Mouse (Mus musculus): ENCODE results near the gene Itk. TPM values are rescaled to one million over a fixed set of nuclear protein-coding genes. Genes with fewer than 3 reads are reported as not detected.

Itk gene
- polyA plus RNA-seq, 1 experiment from 2014 or later: 0.30 TPM

- Histone ChIP-seq H3K4me2 (ENCODE audit: low read length) (no peak overlapping the region), H3K9ac (ENCODE audit: low read length) (no peak overlapping the region), H3K4me1 (replicated peaks; ENCODE audit: control insufficient read depth, insufficient read depth, low read length) (no peaks in the 10 kb centered on the region), H3K27me3 (replicated peaks; ENCODE audit: control insufficient read depth, insufficient read depth, low read length) (no peaks in the 10 kb centered on the region), H3K36me3 (ENCODE audit: control insufficient read depth, insufficient read depth, low read length) (no peaks in the 10 kb centered on the region), H3K9me3 (ENCODE audit: control insufficient read depth, low read length) (no peaks in the 10 kb centered on the region), H3K27ac (ENCODE audit: low read depth) (no peak overlapping the region), H3K4me3 (ENCODE audit: low read depth, low read length) (no peak overlapping the region)
- DNase-seq (ENCODE audit: low spot score) (no peak), ATAC-seq (replicated peaks; ENCODE audit: low FRiP score, low TSS enrichment, low read depth) (no peak)
- 74% methylated on average over 8 of the region's 8 CpGs for WGBS
These were observed 16.9 kb downstream of the Itk start for GRCm38 (mm10) chr11:46372331-46372953.

- Histone ChIP-seq H3K27me3 (replicated peaks; ENCODE audit: control insufficient read depth, insufficient read depth, low read length) (no peaks in the 10 kb centered on the region), H3K4me2 (ENCODE audit: low read length) (no peak overlapping the region), H3K9me3 (ENCODE audit: control insufficient read depth, low read length) (no peaks in the 10 kb centered on the region), H3K4me3 (ENCODE audit: low read depth, low read length) (no peak overlapping the region), H3K36me3 (ENCODE audit: control insufficient read depth, insufficient read depth, low read length) (no peaks in the 10 kb centered on the region), H3K27ac (ENCODE audit: low read depth) (no peak overlapping the region), H3K9ac (ENCODE audit: low read length) (no peak overlapping the region), H3K4me1 (replicated peaks; ENCODE audit: control insufficient read depth, insufficient read depth, low read length) (no peaks in the 10 kb centered on the region)
- WGBS: 88% methylated on average over 8 of the region's 8 CpGs
- ATAC-seq (replicated peaks; ENCODE audit: low FRiP score, low TSS enrichment, low read depth) (no peak), DNase-seq (ENCODE audit: low spot score) (no peak)
These were observed 18.1 kb downstream of the Itk start for GRCm38 (mm10) chr11:46371250-46371649.

GRCm38 (mm10) chr11:46370457-46370856 is 18.9 kb downstream of the Itk start:
- Histone ChIP-seq H3K9ac (ENCODE audit: low read length) (no peak overlapping the region), H3K27ac (ENCODE audit: low read depth) (no peak overlapping the region), H3K4me2 (ENCODE audit: low read length) (no peak overlapping the region), H3K9me3 (ENCODE audit: control insufficient read depth, low read length) (no peaks in the 10 kb centered on the region), H3K4me3 (ENCODE audit: low read depth, low read length) (no peak overlapping the region), H3K4me1 (replicated peaks; ENCODE audit: control insufficient read depth, insufficient read depth, low read length) (no peaks in the 10 kb centered on the region), H3K36me3 (ENCODE audit: control insufficient read depth, insufficient read depth, low read length) (no peaks in the 10 kb centered on the region), H3K27me3 (replicated peaks; ENCODE audit: control insufficient read depth, insufficient read depth, low read length) (no peaks in the 10 kb centered on the region)
- ATAC-seq (replicated peaks; ENCODE audit: low FRiP score, low TSS enrichment, low read depth) (no peak), DNase-seq (ENCODE audit: low spot score) (no peak)
- WGBS: 90% methylated on average over 4 of the region's 4 CpGs

- H3K4me1 ChIP-seq (replicated peaks; ENCODE audit: control insufficient read depth, insufficient read depth, low read length): 0 out of 2 replicates have a peak, but pooled peaks cover 2% of the 10 kb centered on the region
- ATAC-seq (replicated peaks; ENCODE audit: low FRiP score, low TSS enrichment, low read depth) (no peak), DNase-seq (ENCODE audit: low spot score) (no peak)
- no peaks in the 10 kb centered on the region for H3K27me3 ChIP-seq (replicated peaks; ENCODE audit: control insufficient read depth, insufficient read depth, low read length)
- H3K36me3 ChIP-seq (ENCODE audit: control insufficient read depth, insufficient read depth, low read length): no peaks in the 10 kb centered on the region
- H3K4me3 ChIP-seq (ENCODE audit: low read depth, low read length): no peak overlapping the region
- no peak overlapping the region for H3K9ac ChIP-seq (ENCODE audit: low read length)
- WGBS: 54% methylated on average over 3 of the region's 3 CpGs
- H3K4me2 ChIP-seq (ENCODE audit: low read length): no peak overlapping the region
- no peak overlapping the region for H3K27ac ChIP-seq (ENCODE audit: low read depth)
- H3K9me3 ChIP-seq (ENCODE audit: control insufficient read depth, low read length): no peaks in the 10 kb centered on the region
These were observed 23.0 kb downstream of the Itk start for GRCm38 (mm10) chr11:46366357-46366756.

GRCm38 (mm10) chr11:46365744-46366143 is 23.6 kb downstream of the Itk start:
- ATAC-seq (replicated peaks; ENCODE audit: low FRiP score, low TSS enrichment, low read depth) (no peak), DNase-seq (ENCODE audit: low spot score) (no peak)
- no peak overlapping the region for H3K4me2 ChIP-seq (ENCODE audit: low read length)
- H3K4me3 ChIP-seq (ENCODE audit: low read depth, low read length): no peak overlapping the region
- no peaks in the 10 kb centered on the region for H3K27me3 ChIP-seq (replicated peaks; ENCODE audit: control insufficient read depth, insufficient read depth, low read length)
- WGBS: 34% methylated on average over 5 of the region's 5 CpGs
- no peak overlapping the region for H3K27ac ChIP-seq (ENCODE audit: low read depth)
- H3K36me3 ChIP-seq (ENCODE audit: control insufficient read depth, insufficient read depth, low read length): no peaks in the 10 kb centered on the region
- no peak overlapping the region for H3K9ac ChIP-seq (ENCODE audit: low read length)
- 0 out of 2 replicates have a peak, but pooled peaks cover 2% of the 10 kb centered on the region for H3K4me1 ChIP-seq (replicated peaks; ENCODE audit: control insufficient read depth, insufficient read depth, low read length)
- no peaks in the 10 kb centered on the region for H3K9me3 ChIP-seq (ENCODE audit: control insufficient read depth, low read length)

GRCm38 (mm10) chr11:46363864-46364263 is 25.5 kb downstream of the Itk start:
- Histone ChIP-seq H3K36me3 (ENCODE audit: control insufficient read depth, insufficient read depth, low read length) (no peaks in the 10 kb centered on the region), H3K9me3 (ENCODE audit: control insufficient read depth, low read length) (no peaks in the 10 kb centered on the region), H3K4me1 (replicated peaks; ENCODE audit: control insufficient read depth, insufficient read depth, low read length) (0 out of 2 replicates have a peak, but pooled peaks cover 2% of the 10 kb centered on the region), H3K4me2 (ENCODE audit: low read length) (no peak overlapping the region), H3K27ac (ENCODE audit: low read depth) (no peak overlapping the region), H3K27me3 (replicated peaks; ENCODE audit: control insufficient read depth, insufficient read depth, low read length) (no peaks in the 10 kb centered on the region), H3K4me3 (ENCODE audit: low read depth, low read length) (no peak overlapping the region), H3K9ac (ENCODE audit: low read length) (no peak overlapping the region)
- ATAC-seq (replicated peaks; ENCODE audit: low FRiP score, low TSS enrichment, low read depth) (no peak), DNase-seq (ENCODE audit: low spot score) (no peak)
- WGBS: 94% methylated on average over 9 of the region's 9 CpGs

- H3K9me3 ChIP-seq (ENCODE audit: control insufficient read depth, low read length): no peaks in the 10 kb centered on the region
- no peak overlapping the region for H3K9ac ChIP-seq (ENCODE audit: low read length)
- H3K27ac ChIP-seq (ENCODE audit: low read depth): no peak overlapping the region
- DNase-seq (ENCODE audit: low spot score) (no peak), ATAC-seq (replicated peaks; ENCODE audit: low FRiP score, low TSS enrichment, low read depth) (no peak)
- H3K4me1 ChIP-seq (replicated peaks; ENCODE audit: control insufficient read depth, insufficient read depth, low read length): 0 out of 2 replicates have a peak, but pooled peaks cover 2% of the 10 kb centered on the region
- no peak overlapping the region for H3K4me3 ChIP-seq (ENCODE audit: low read depth, low read length)
- 80% methylated on average over 18 of the region's 18 CpGs for WGBS
- no peaks in the 10 kb centered on the region for H3K27me3 ChIP-seq (replicated peaks; ENCODE audit: control insufficient read depth, insufficient read depth, low read length)
- H3K36me3 ChIP-seq (ENCODE audit: control insufficient read depth, insufficient read depth, low read length): no peaks in the 10 kb centered on the region
- H3K4me2 ChIP-seq (ENCODE audit: low read length): no peak overlapping the region
These were observed 27.0 kb downstream of the Itk start for GRCm38 (mm10) chr11:46362061-46363022.

GRCm38 (mm10) chr11:46360991-46361665 is 28.2 kb downstream of the Itk start:
- no peak overlapping the region for H3K4me3 ChIP-seq (ENCODE audit: low read depth, low read length)
- WGBS: 66% methylated on average over 2 of the region's 2 CpGs
- no peak for ATAC-seq (replicated peaks; ENCODE audit: low FRiP score, low TSS enrichment, low read depth)
- H3K9me3 ChIP-seq (ENCODE audit: control insufficient read depth, low read length): no peaks in the 10 kb centered on the region
- H3K9ac ChIP-seq (ENCODE audit: low read length): no peak overlapping the region
- H3K4me1 ChIP-seq (replicated peaks; ENCODE audit: control insufficient read depth, insufficient read depth, low read length): 0 out of 2 replicates have a peak, but pooled peaks cover 2% of the 10 kb centered on the region
- H3K36me3 ChIP-seq (ENCODE audit: control insufficient read depth, insufficient read depth, low read length): no peaks in the 10 kb centered on the region
- H3K27ac ChIP-seq (ENCODE audit: low read depth): no peak overlapping the region
- DNase-seq (ENCODE audit: low spot score): no peak
- H3K4me2 ChIP-seq (ENCODE audit: low read length): no peak overlapping the region
- no peaks in the 10 kb centered on the region for H3K27me3 ChIP-seq (replicated peaks; ENCODE audit: control insufficient read depth, insufficient read depth, low read length)

Data from intestine, embryonic 14.5 days (tissue).